Mouse (Mus musculus) neural tube, embryonic 13.5 days (tissue): ENCODE results near the gene Dst. TPM values are rescaled to one million over a fixed set of nuclear protein-coding genes. Genes with fewer than 3 reads are reported as not detected.

Experiments
- ATAC-seq: fragments of 200-750 bp; cut with Nextera tagmentation; 2 replicates; pipeline ENCODE4 v1.8.0; 2017; ENCODE audit warnings: low read depth, mild to moderate bottlenecking, moderate TSS enrichment, moderate library complexity
- H3K27ac ChIP-seq: fragments of 300-500 bp; sonication (generic); replicated peaks from 2 replicates; pipeline ENCODE4 v1.5.1; 2015; ENCODE audit warnings: moderate library complexity, mild to moderate bottlenecking, inconsistent platforms
- H3K27me3 ChIP-seq: fragments of 300-500 bp; sonication (generic); 2 replicates; pipeline ENCODE4 v1.6.1; 2015; ENCODE audit warnings: mild to moderate bottlenecking, inconsistent platforms
- H3K36me3 ChIP-seq: fragments of 300-500 bp; sonication (generic); 2 replicates; pipeline ENCODE4 v1.6.1; 2015; ENCODE audit warnings: mild to moderate bottlenecking, inconsistent platforms
- H3K4me1 ChIP-seq: fragments of 300-500 bp; sonication (generic); replicated peaks from 2 replicates; pipeline ENCODE4 v1.6.1; 2015; ENCODE audit warnings: inconsistent platforms
- H3K4me2 ChIP-seq: fragments of 300-500 bp; sonication (generic); 2 replicates; pipeline ENCODE4 v1.6.1; 2015; ENCODE audit warnings: inconsistent platforms, mild to moderate bottlenecking, moderate library complexity
- H3K4me3 ChIP-seq: fragments of 300-500 bp; sonication (generic); 2 replicates; pipeline ENCODE4 v1.5.1; 2015; ENCODE audit warnings: mild to moderate bottlenecking, inconsistent platforms
- H3K9ac ChIP-seq: fragments of 300-500 bp; sonication (generic); 2 replicates; pipeline ENCODE4 v1.6.1; 2015; ENCODE audit warnings: moderate library complexity, mild to moderate bottlenecking, inconsistent platforms
- H3K9me3 ChIP-seq: fragments of 300-500 bp; sonication (generic); 2 replicates; pipeline ENCODE4 v1.6.1; 2016; ENCODE audit warnings: inconsistent platforms
- WGBS: fragments of 180-500 bp; shearing (Covaris S2); methylation state at CpG from one replicate; pipeline ENCODE4 v1.1.7; 2015; 5-methylcytosine and 5-hydroxymethylcytosine counted together
- polyA plus RNA-seq: library from polyadenylated mRNA; unstranded; fragments of >200 nt; fragmentation: Nextera tagmentation; extraction: Ambion mirVana; gene quantifications from 2 replicates; pipeline ENCODE4 v1.2.1, GENCODE M21; 2015

The Dst gene
- polyA plus RNA-seq, 1 experiment from 2014 or later, result 44.4 TPM

- WGBS, result 71% methylated on average over 14 of the region's 14 CpGs
- no peaks in the 10 kb centered on the region for H3K27me3 ChIP-seq
- no peaks in the 10 kb centered on the region for H3K36me3 ChIP-seq
- ATAC-seq, result no peak; the same call in 1 of the 2 replicates
- no peak overlapping the region for H3K4me3 ChIP-seq
- no peak overlapping the region for H3K4me2 ChIP-seq
- H3K9me3 ChIP-seq, result no peaks in the 10 kb centered on the region
- H3K9ac ChIP-seq, result no peak overlapping the region
- H3K27ac ChIP-seq, result 0 out of 2 replicates have a peak overlapping the region, but pooled peaks have one; percentile 18
- H3K4me1 ChIP-seq, result peaks cover 5% of the 10 kb centered on the region
Observed at GRCm38 (mm10) chr1:33932845-33933499, 24.9 kb downstream of the Dst start.

GRCm38 (mm10) chr1:33935946-33936345, 27.9 kb downstream of the Dst start:
- no peaks in the 10 kb centered on the region for H3K27me3 ChIP-seq
- H3K4me2 ChIP-seq, result no peak overlapping the region
- 88% methylated on average over 3 of the region's 3 CpGs for WGBS
- H3K9me3 ChIP-seq, result no peaks in the 10 kb centered on the region
- no peak overlapping the region for H3K27ac ChIP-seq
- H3K4me3 ChIP-seq, result no peak overlapping the region
- H3K36me3 ChIP-seq, result no peaks in the 10 kb centered on the region
- H3K9ac ChIP-seq, result no peak overlapping the region
- ATAC-seq, result no peak
- peaks cover 5% of the 10 kb centered on the region for H3K4me1 ChIP-seq

GRCm38 (mm10) chr1:33939828-33940227, 31.8 kb downstream of the Dst start:
- no peak overlapping the region for H3K4me3 ChIP-seq
- no peaks in the 10 kb centered on the region for H3K4me1 ChIP-seq
- no peaks in the 10 kb centered on the region for H3K9me3 ChIP-seq
- no peaks in the 10 kb centered on the region for H3K36me3 ChIP-seq
- no peak overlapping the region for H3K9ac ChIP-seq
- 87% methylated on average over 5 of the region's 5 CpGs for WGBS
- H3K4me2 ChIP-seq, result no peak overlapping the region
- no peak overlapping the region for H3K27ac ChIP-seq
- H3K27me3 ChIP-seq, result no peaks in the 10 kb centered on the region
- ATAC-seq, result no peak

- no peaks in the 10 kb centered on the region for H3K9me3 ChIP-seq
- no peak overlapping the region for H3K4me3 ChIP-seq
- no peak overlapping the region for H3K27ac ChIP-seq
- ATAC-seq, result no peak
- H3K27me3 ChIP-seq, result no peaks in the 10 kb centered on the region
- H3K4me1 ChIP-seq, result no peaks in the 10 kb centered on the region
- H3K9ac ChIP-seq, result no peak overlapping the region
- no peak overlapping the region for H3K4me2 ChIP-seq
- 79% methylated on average over 11 of the region's 11 CpGs for WGBS
- no peaks in the 10 kb centered on the region for H3K36me3 ChIP-seq
Observed at GRCm38 (mm10) chr1:33940364-33940928, 32.4 kb downstream of the Dst start.

GRCm38 (mm10) chr1:33942638-33943037, 34.6 kb downstream of the Dst start:
- no peak overlapping the region for H3K4me3 ChIP-seq
- H3K4me1 ChIP-seq, result no peaks in the 10 kb centered on the region
- no peaks in the 10 kb centered on the region for H3K36me3 ChIP-seq
- H3K9ac ChIP-seq, result no peak overlapping the region
- H3K4me2 ChIP-seq, result no peak overlapping the region
- no peaks in the 10 kb centered on the region for H3K9me3 ChIP-seq
- no peaks in the 10 kb centered on the region for H3K27me3 ChIP-seq
- H3K27ac ChIP-seq, result no peak overlapping the region
- ATAC-seq, result no peak
- 80% methylated on average over 8 of the region's 8 CpGs for WGBS

- Histone ChIP-seq H3K4me3 (no peak overlapping the region), H3K36me3 (no peaks in the 10 kb centered on the region), H3K9me3 (no peaks in the 10 kb centered on the region), H3K27me3 (no peaks in the 10 kb centered on the region), H3K9ac (no peak overlapping the region), H3K27ac (no peak overlapping the region), H3K4me2 (no peak overlapping the region), H3K4me1 (no peaks in the 10 kb centered on the region)
- WGBS, result 87% methylated on average over 2 of the region's 2 CpGs
- no peak for ATAC-seq
Observed at GRCm38 (mm10) chr1:33943943-33944342, 35.9 kb downstream of the Dst start.

- 0 out of 2 replicates have a peak, but pooled peaks have one; percentile 41 for ATAC-seq
- no peak overlapping the region for H3K4me3 ChIP-seq
Observed at GRCm38 (mm10) chr1:33944977-33945750, 37.1 kb downstream of the Dst start.

GRCm38 (mm10) chr1:33945756-33946155, 37.7 kb downstream of the Dst start:
- ATAC-seq, result no peak
- Histone ChIP-seq H3K4me3 (no peak overlapping the region), H3K4me1 (no peaks in the 10 kb centered on the region), H3K9ac (no peak overlapping the region), H3K27me3 (no peaks in the 10 kb centered on the region), H3K27ac (no peak overlapping the region), H3K36me3 (no peaks in the 10 kb centered on the region), H3K9me3 (no peaks in the 10 kb centered on the region), H3K4me2 (no peak overlapping the region)
- 93% methylated on average over 6 of the region's 6 CpGs for WGBS

More at GRCm38 (mm10) chr1:33944977-33945750, 37.1 kb downstream of the Dst start:
- Histone ChIP-seq H3K36me3 (no peaks in the 10 kb centered on the region), H3K27ac (no peak overlapping the region), H3K4me1 (no peaks in the 10 kb centered on the region), H3K9me3 (no peaks in the 10 kb centered on the region), H3K27me3 (no peaks in the 10 kb centered on the region), H3K9ac (no peak overlapping the region), H3K4me2 (no peak overlapping the region)
- 77% methylated on average over 17 of the region's 17 CpGs for WGBS

GRCm38 (mm10) chr1:33946601-33947395, 38.8 kb downstream of the Dst start:
- Histone ChIP-seq H3K4me2 (no peak overlapping the region), H3K27me3 (no peaks in the 10 kb centered on the region), H3K9ac (no peak overlapping the region), H3K36me3 (no peaks in the 10 kb centered on the region), H3K4me1 (no peaks in the 10 kb centered on the region), H3K27ac (no peak overlapping the region), H3K4me3 (no peak overlapping the region), H3K9me3 (no peaks in the 10 kb centered on the region)
- 75% methylated on average over 12 of the region's 12 CpGs for WGBS
- ATAC-seq, result peak; percentile 40; the same call in 1 of the 2 replicates

GRCm38 (mm10) chr1:33947838-33948237, 39.8 kb downstream of the Dst start:
- Histone ChIP-seq H3K36me3 (no peaks in the 10 kb centered on the region), H3K27ac (no peak overlapping the region), H3K9me3 (no peaks in the 10 kb centered on the region), H3K4me3 (no peak overlapping the region), H3K9ac (no peak overlapping the region), H3K4me1 (no peaks in the 10 kb centered on the region), H3K27me3 (no peaks in the 10 kb centered on the region), H3K4me2 (no peak overlapping the region)
- 94% methylated on average over 6 of the region's 6 CpGs for WGBS
- no peak for ATAC-seq

GRCm38 (mm10) chr1:33948511-33948910, 40.5 kb downstream of the Dst start:
- Histone ChIP-seq H3K36me3 (no peaks in the 10 kb centered on the region), H3K27ac (no peak overlapping the region), H3K4me1 (no peaks in the 10 kb centered on the region), H3K9me3 (no peaks in the 10 kb centered on the region), H3K4me2 (no peak overlapping the region), H3K27me3 (no peaks in the 10 kb centered on the region), H3K4me3 (no peak overlapping the region), H3K9ac (no peak overlapping the region)
- 84% methylated on average over 5 of the region's 5 CpGs for WGBS
- no peak for ATAC-seq

GRCm38 (mm10) chr1:33955626-33956025, 47.6 kb downstream of the Dst start:
- no peaks in the 10 kb centered on the region for H3K4me1 ChIP-seq
- H3K4me3 ChIP-seq, result no peak overlapping the region
- 92% methylated on average over 6 of the region's 6 CpGs for WGBS
- H3K27ac ChIP-seq, result no peak overlapping the region
- H3K9me3 ChIP-seq, result no peaks in the 10 kb centered on the region
- H3K9ac ChIP-seq, result no peak overlapping the region
- no peak for ATAC-seq
- no peaks in the 10 kb centered on the region for H3K27me3 ChIP-seq
- H3K36me3 ChIP-seq, result no peaks in the 10 kb centered on the region
- H3K4me2 ChIP-seq, result no peak overlapping the region
